Comparison of ENCODE assay signal across 18 mouse cellular contexts in genomic region chr1:77391590-77391989, GRCm38 (mm10).
DNase-seq lines count a peak whose midpoint lies in the region; ATAC-seq and TF ChIP-seq lines count a peak whose summit lies in the region.
"Had no signal": no experiment of that assay in that cellular context is flagged by ENCODE, and none has a peak within 500 bp of the region (broad histone marks: within the 10 kb centered on the region; RNA-seq: fewer than 3 reads in every experiment).

No protein-coding gene starts in this region.

- H3K9ac ChIP-seq in forebrain, embryonic 15.5 days (replicated peaks): no peak overlapping the region
- H3K9ac ChIP-seq in forebrain, postnatal 0 days: no peak overlapping the region
- no peak overlapping the region for H3K9ac ChIP-seq in limb, embryonic 12.5 days (replicated peaks)
- H3K9ac ChIP-seq: embryonic facial prominence, embryonic 12.5 days; forebrain, embryonic 12.5 days had no signal

- H3K4me2 ChIP-seq in forebrain, embryonic 15.5 days (replicated peaks): no peak overlapping the region
- no peak overlapping the region for H3K4me2 ChIP-seq in forebrain, postnatal 0 days (ENCODE audit: low read depth)
- no peak overlapping the region for H3K4me2 ChIP-seq in limb, embryonic 12.5 days
- H3K4me2 ChIP-seq: embryonic facial prominence, embryonic 12.5 days; forebrain, embryonic 12.5 days had no signal

- peaks cover 24% of the 10 kb centered on the region for H3K4me1 ChIP-seq in forebrain, embryonic 15.5 days
- H3K4me1 ChIP-seq in forebrain, postnatal 0 days (ENCODE audit: insufficient read depth): no peaks in the 10 kb centered on the region
- peaks cover 48% of the 10 kb centered on the region for H3K4me1 ChIP-seq in limb, embryonic 12.5 days (replicated peaks)
- H3K4me1 ChIP-seq in limb, embryonic 10.5 days: peaks cover 60% of the 10 kb centered on the region
- H3K4me1 ChIP-seq in olfactory bulb, adult 2 months (ENCODE audit: control insufficient read depth, insufficient read depth, low read length): peaks cover 5% of the 10 kb centered on the region

- H3K9me3 ChIP-seq in forebrain, embryonic 15.5 days: no peaks in the 10 kb centered on the region
- H3K9me3 ChIP-seq in forebrain, postnatal 0 days (ENCODE audit: low read length): no peaks in the 10 kb centered on the region
- H3K9me3 ChIP-seq in limb, embryonic 12.5 days: no peaks in the 10 kb centered on the region
- no peaks in the 10 kb centered on the region for H3K9me3 ChIP-seq in limb, embryonic 10.5 days (replicated peaks)
- H3K9me3 ChIP-seq: embryonic facial prominence, embryonic 10.5 days; embryonic facial prominence, embryonic 12.5 days; forebrain, embryonic 12.5 days had no signal

- no peak for TF ChIP-seq POLR2A in olfactory bulb, adult 2 months (IDR thresholded peaks at IDR 0.05; ENCODE audit: insufficient read depth, low read depth, low read length)

- DNase-seq in forebrain, postnatal 0 days: no peak
- DNase-seq in limb, embryonic 10.5 days (ENCODE audit: low spot score): no peak
- no peak for DNase-seq in left cerebral cortex, adult 11 months (ENCODE audit: low spot score)
- DNase-seq: adrenal gland, adult 2 months; adrenal gland, postnatal 10 days; adrenal gland, postnatal 25 days; cerebellum, adult 11-12 months; cerebellum, adult 2 months; cerebellum, adult 9-10 months; cerebellum, postnatal 10 days; cerebellum, postnatal 25 days had no signal

- 0 out of 2 replicates have a peak overlapping the region, but pooled peaks have one; percentile 8 for H3K27ac ChIP-seq in forebrain, embryonic 15.5 days (replicated peaks)
- H3K27ac ChIP-seq in forebrain, postnatal 0 days (ENCODE audit: low read depth, low read length): no peak overlapping the region
- H3K27ac ChIP-seq in limb, embryonic 12.5 days: peak overlapping the region; percentile 2; the same call in 1 of the 2 replicates
- H3K27ac ChIP-seq in limb, embryonic 10.5 days: no peak overlapping the region
- H3K27ac ChIP-seq in olfactory bulb, adult 2 months (ENCODE audit: insufficient read depth, low read depth, low read length): peak overlapping the region; percentile 95
- H3K27ac ChIP-seq: embryonic facial prominence, embryonic 10.5 days; embryonic facial prominence, embryonic 12.5 days; forebrain, embryonic 12.5 days had no signal

- TF ChIP-seq CTCF in forebrain, postnatal 0 days (IDR thresholded peaks at IDR 0.05; ENCODE audit: low read depth): no peak
- TF ChIP-seq CTCF in olfactory bulb, adult 2 months (IDR thresholded peaks at IDR 0.05; ENCODE audit: insufficient read depth, low read depth, low read length): no peak

- 51% methylated on average over 6 of the region's 6 CpGs for WGBS in forebrain, embryonic 15.5 days
- WGBS in forebrain, postnatal 0 days: 55% methylated on average over 6 of the region's 6 CpGs
- WGBS in limb, embryonic 12.5 days: 69% methylated on average over 6 of the region's 6 CpGs
- 85% methylated on average over 6 of the region's 6 CpGs for WGBS in limb, embryonic 10.5 days
- whole genome bisulfite sequencing in olfactory bulb, adult 2 months: 38% methylated on average over 6 of the region's 6 CpGs

- H3K27me3 ChIP-seq in forebrain, embryonic 15.5 days: no peaks in the 10 kb centered on the region
- H3K27me3 ChIP-seq in forebrain, postnatal 0 days (ENCODE audit: insufficient read depth, low read length): no peaks in the 10 kb centered on the region
- no peaks in the 10 kb centered on the region for H3K27me3 ChIP-seq in limb, embryonic 12.5 days
- no peaks in the 10 kb centered on the region for H3K27me3 ChIP-seq in limb, embryonic 10.5 days (ENCODE audit: low read depth, poor library complexity, severe bottlenecking)
- H3K27me3 ChIP-seq: embryonic facial prominence, embryonic 12.5 days; forebrain, embryonic 12.5 days had no signal

- ATAC-seq in forebrain, embryonic 15.5 days (replicated peaks): no peak
- no peak for ATAC-seq in forebrain, postnatal 0 days
- no peak for ATAC-seq in limb, embryonic 12.5 days (ENCODE audit: insufficient number of reproducible peaks, insufficient read depth, low FRiP score, low TSS enrichment, low read depth)
- ATAC-seq: forebrain, embryonic 14.5 days had no signal

- peaks cover 7% of the 10 kb centered on the region; the same call in 1 of the 2 replicates for H3K36me3 ChIP-seq in forebrain, embryonic 15.5 days
- H3K36me3 ChIP-seq in forebrain, postnatal 0 days (ENCODE audit: insufficient read depth): peaks cover 16% of the 10 kb centered on the region
- peaks cover 62% of the 10 kb centered on the region for H3K36me3 ChIP-seq in limb, embryonic 12.5 days
- peaks cover 73% of the 10 kb centered on the region for H3K36me3 ChIP-seq in limb, embryonic 10.5 days

- no peak overlapping the region for H3K4me3 ChIP-seq in forebrain, embryonic 15.5 days
- no peak overlapping the region for H3K4me3 ChIP-seq in forebrain, postnatal 0 days (ENCODE audit: low read depth, low read length)
- no peak overlapping the region for H3K4me3 ChIP-seq in limb, embryonic 12.5 days (replicated peaks)
- no peak overlapping the region for H3K4me3 ChIP-seq in limb, embryonic 10.5 days
- H3K4me3 ChIP-seq in olfactory bulb, adult 2 months (ENCODE audit: insufficient read depth, low read depth, low read length): no peak overlapping the region
- H3K4me3 ChIP-seq: embryonic facial prominence, embryonic 10.5 days; embryonic facial prominence, embryonic 12.5 days; forebrain, embryonic 12.5 days had no signal

Comparison
In these comparisons a context has a peak if more than half of its experiments do, and no peak if none do; other contexts are left out.
1. H3K27ac ChIP-seq: peak in forebrain, embryonic 15.5 days (single experiment), limb, embryonic 12.5 days (single experiment) and olfactory bulb, adult 2 months (single experiment); none in forebrain, postnatal 0 days (single experiment) and limb, embryonic 10.5 days (single experiment).